In genomic region chr5:107295061-107295816, GRCm38 (mm10) we compare ENCODE assay signal across 11 mouse cellular contexts. TPM values are rescaled to one million over a fixed set of nuclear protein-coding genes. Genes with fewer than 3 reads are reported as not detected.
DNase-seq lines count a peak whose midpoint lies in the region; ATAC-seq and TF ChIP-seq lines count a peak whose summit lies in the region.
"Had no signal": no experiment of that assay in that cellular context is flagged by ENCODE, and none has a peak within 500 bp of the region (broad histone marks: within the 10 kb centered on the region; RNA-seq: fewer than 3 reads in every experiment).

No protein-coding gene starts in this region.

- H3K9me3 ChIP-seq in lung, embryonic 16.5 days (ENCODE audit: control insufficient read depth, low read length), result no peaks in the 10 kb centered on the region
- H3K9me3 ChIP-seq: limb, embryonic 13.5 days; neural tube, embryonic 12.5 days had no signal

- TF ChIP-seq CTCF in thymus, adult 2 months (IDR thresholded peaks at IDR 0.05; ENCODE audit: borderline replicate concordance, control insufficient read depth, extremely low read depth, insufficient read depth, low read length, poor library complexity), result no peak

- ATAC-seq in lung, embryonic 16.5 days (ENCODE audit: low read depth), result peak; percentile 49; the same call in 1 of the 2 replicates

- no peak for TF ChIP-seq POLR2A in thymus, adult 2 months (IDR thresholded peaks at IDR 0.05; ENCODE audit: control insufficient read depth, extremely low read depth, insufficient read depth, low read length, poor library complexity)

- H3K36me3 ChIP-seq in lung, embryonic 16.5 days (ENCODE audit: control insufficient read depth, insufficient read depth, low read length), result no peaks in the 10 kb centered on the region
- no peaks in the 10 kb centered on the region for H3K36me3 ChIP-seq in thymus, adult 2 months (ENCODE audit: control insufficient read depth, insufficient read depth, low read length)
- H3K36me3 ChIP-seq: limb, embryonic 13.5 days; neural tube, embryonic 12.5 days had no signal

- 35% methylated on average over 8 of the region's 8 CpGs for WGBS in lung, embryonic 16.5 days
- WGBS in thymus, adult 2 months, result 60% methylated on average over 8 of the region's 8 CpGs

- peak; percentile 38 for DNase-seq in cerebellum, adult 9-11 months
- DNase-seq in cerebellum, postnatal 4 days (ENCODE audit: low spot score in 2 of 2), result no peak
- peak; percentile 29 for DNase-seq in 3134 (ENCODE audit: extremely low read depth, insufficient read length, low spot score)
- DNase-seq in adrenal gland, postnatal 25 days, result peak; percentile 96
- DNase-seq in thymus, adult 2 months, result no peak
- no peak for DNase-seq in T-cell, adult 2 months (ENCODE audit: low spot score)
- no peak for DNase-seq in spleen, postnatal 4 days (ENCODE audit: low spot score in 2 of 2)
- DNase-seq: heart, adult 2 months had no signal

- H3K4me3 ChIP-seq in lung, embryonic 16.5 days (ENCODE audit: low read length), result no peak overlapping the region
- H3K4me3 ChIP-seq in thymus, adult 2 months (ENCODE audit: control insufficient read depth, insufficient read depth, low read length), result no peak overlapping the region
- H3K4me3 ChIP-seq: heart, adult 2 months; neural tube, embryonic 12.5 days had no signal

- H3K4me1 ChIP-seq in lung, embryonic 16.5 days (replicated peaks; ENCODE audit: control insufficient read depth, insufficient read depth, low read length), result peaks cover 19% of the 10 kb centered on the region
- H3K4me1 ChIP-seq in thymus, adult 2 months (replicated peaks; ENCODE audit: control insufficient read depth, insufficient read depth, low read length), result peaks cover 8% of the 10 kb centered on the region

- no peak overlapping the region for H3K27ac ChIP-seq in lung, embryonic 16.5 days (ENCODE audit: low read length)
- no peak overlapping the region for H3K27ac ChIP-seq in thymus, adult 2 months (ENCODE audit: control insufficient read depth, insufficient read depth, low read length)
- H3K27ac ChIP-seq: heart, adult 2 months; neural tube, embryonic 12.5 days had no signal

- H3K9ac ChIP-seq in lung, embryonic 16.5 days (ENCODE audit: low read length), result no peak overlapping the region
- H3K9ac ChIP-seq: neural tube, embryonic 12.5 days had no signal

- no peaks in the 10 kb centered on the region; the same call in 1 of the 2 replicates for H3K27me3 ChIP-seq in lung, embryonic 16.5 days (ENCODE audit: control insufficient read depth, insufficient read depth, low read depth, low read length)
- H3K27me3 ChIP-seq in thymus, adult 2 months (ENCODE audit: control insufficient read depth, insufficient read depth, low read length), result no peaks in the 10 kb centered on the region
- H3K27me3 ChIP-seq: neural tube, embryonic 12.5 days had no signal

- no peak overlapping the region for H3K4me2 ChIP-seq in lung, embryonic 16.5 days (ENCODE audit: low read depth, low read length)
- H3K4me2 ChIP-seq: neural tube, embryonic 12.5 days had no signal

RNA-seq across cellular contexts. Expression of gene Tgfbr3, which starts 5.8 kb away (rescaled TPM):
- total RNA-seq in adrenal gland, postnatal 25 days (2021), result 192 and 326 TPM in 2 replicates
- polyA plus RNA-seq in lung, embryonic 16.5 days (2015; fragmentation: Nextera tagmentation; extraction: Ambion mirVana), result 29.1 and 31.5 TPM in 2 replicates
- 20.7 and 23.9 TPM in 2 replicates for polyA plus RNA-seq in thymus, adult 2 months (2012; rRNA removed)

RNA-seq across cellular contexts. Expression of gene Brdt, which starts 35.7 kb away (rescaled TPM):
- 3.3 and 3.5 TPM in 2 replicates for total RNA-seq in adrenal gland, postnatal 25 days (2021)
- 1.9 and 2.0 TPM in 2 replicates for polyA plus RNA-seq in lung, embryonic 16.5 days (2015; fragmentation: Nextera tagmentation; extraction: Ambion mirVana)
- 4.7 and 4.9 TPM in 2 replicates for polyA plus RNA-seq in thymus, adult 2 months (2012; rRNA removed)

Comparison
In these comparisons a context has a peak if more than half of its experiments do, and no peak if none do; other contexts are left out.
1. DNase-seq: peak in cerebellum, adult 9-11 months (single experiment), 3134 (single experiment) and adrenal gland, postnatal 25 days (single experiment); none in cerebellum, postnatal 4 days (0 of 2), thymus, adult 2 months (single experiment), T-cell, adult 2 months (single experiment) and spleen, postnatal 4 days (0 of 2).